Mouse (Mus musculus) C2C12 (cell line): ENCODE measurements around the gene Tbc1d22a.

ENCODE experiments used
- CEBPB ChIP-seq: IDR thresholded peaks from one replicate; pipeline ENCODE4 v1.6.1; 2011; ENCODE audit warnings: low read depth, mild to moderate bottlenecking, control low read depth, moderate library complexity
- CTCF ChIP-seq: IDR thresholded peaks from one replicate; pipeline ENCODE4 v1.5.1; 2011; ENCODE audit not compliant: control insufficient read depth, insufficient read depth, insufficient read length
- MYOD1 ChIP-seq: IDR thresholded peaks from one replicate; pipeline ENCODE4 v1.6.1; 2011; ENCODE audit warnings: low read depth; ENCODE audit not compliant: control insufficient read depth, insufficient read length
- MYOG ChIP-seq: IDR thresholded peaks from one replicate; pipeline ENCODE4 v1.6.1; 2011; ENCODE audit not compliant: control insufficient read depth, insufficient read length; ENCODE audit errors: extremely low read depth
- USF1 ChIP-seq: IDR thresholded peaks from one replicate; pipeline ENCODE4 v1.6.1; 2011; ENCODE audit warnings: low read depth, mild to moderate bottlenecking, control low read depth, moderate library complexity

DNA sequence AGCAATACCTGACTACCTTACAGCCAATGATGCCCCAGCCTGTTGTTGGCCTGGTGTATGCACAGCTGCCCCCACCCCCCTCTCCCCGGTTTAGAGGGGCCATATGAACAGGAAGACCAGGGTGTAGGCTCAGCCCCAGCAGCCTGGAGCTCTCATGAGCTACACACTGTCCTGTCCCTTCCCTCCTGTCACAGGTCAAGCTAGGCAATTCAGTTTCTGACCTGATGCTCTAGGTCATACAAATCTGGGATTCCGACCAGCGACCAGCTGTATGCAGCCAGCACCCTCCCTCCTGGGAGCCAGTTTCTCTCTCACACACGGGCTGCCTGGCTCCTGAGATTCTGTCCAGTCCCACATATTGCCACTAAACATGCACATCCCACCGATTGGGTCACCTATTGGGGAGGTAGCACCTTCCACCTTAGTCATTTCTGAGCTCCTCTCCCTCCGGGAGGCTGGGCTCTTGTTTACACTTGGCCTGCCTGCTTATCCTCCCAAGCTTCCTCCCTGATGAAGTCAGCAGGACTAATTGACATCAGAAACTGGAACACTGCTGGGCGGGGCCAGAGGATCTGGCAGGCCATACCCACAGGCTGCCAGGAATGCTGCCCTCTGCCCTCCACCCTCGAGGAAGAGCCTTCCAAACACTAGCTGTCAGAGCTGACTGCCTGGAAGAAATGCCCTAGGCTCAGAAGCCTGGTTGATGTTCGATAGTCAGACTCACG lies 25.4 kb upstream of the Tbc1d22a start:
- TF ChIP-seq CTCF: no peak
- TF ChIP-seq MYOG: no peak
- no peak for TF ChIP-seq MYOD1
- TF ChIP-seq USF1: no peak
- TF ChIP-seq CEBPB: no peak
